ENCODE assay signal across 8 mouse cellular contexts in genomic region chr7:79935511-79936205, GRCm38 (mm10). TPM values are rescaled to one million over a fixed set of nuclear protein-coding genes. Genes with fewer than 3 reads are reported as not detected.
A peak's percentile ranks its signal among the peaks of the same experiment; 100 is the strongest.
DNase-seq lines count a peak whose midpoint lies in the region; ATAC-seq and TF ChIP-seq lines count a peak whose summit lies in the region.

No protein-coding gene starts in this region.

- H3K4me2 ChIP-seq in embryonic facial prominence, embryonic 13.5 days, result peak overlapping the region; percentile 85
- H3K4me2 ChIP-seq in heart, embryonic 13.5 days, result peak overlapping the region; percentile 84
- peak overlapping the region; percentile 66 for H3K4me2 ChIP-seq in kidney, embryonic 15.5 days
- H3K4me2 ChIP-seq in lung, postnatal 0 days (replicated peaks; ENCODE audit: low read depth, low read length), result peak overlapping the region; percentile 69

- DNase-seq in cerebellum, adult 8-10 months, result peak; percentile 43
- no peak for DNase-seq in cerebellum, adult 9-10 months
- peak; percentile 79 for DNase-seq in lung, postnatal 0 days (ENCODE audit: low spot score)
- peak; percentile 9 for DNase-seq in ovary, adult 18-20 months (ENCODE audit: low spot score)
- no peak for DNase-seq in layer of hippocampus, adult 9-11 months

- H3K4me1 ChIP-seq in embryonic facial prominence, embryonic 13.5 days, result peaks cover 20% of the 10 kb centered on the region
- H3K4me1 ChIP-seq in heart, embryonic 13.5 days, result peaks cover 21% of the 10 kb centered on the region
- H3K4me1 ChIP-seq in kidney, embryonic 15.5 days, result peaks cover 22% of the 10 kb centered on the region
- peaks cover 3% of the 10 kb centered on the region; the same call in 1 of the 2 replicates for H3K4me1 ChIP-seq in lung, postnatal 0 days (ENCODE audit: insufficient read depth, low read depth, low read length)

- no peaks in the 10 kb centered on the region for H3K27me3 ChIP-seq in embryonic facial prominence, embryonic 13.5 days
- H3K27me3 ChIP-seq in heart, embryonic 13.5 days (replicated peaks), result no peaks in the 10 kb centered on the region
- H3K27me3 ChIP-seq in kidney, embryonic 15.5 days, result no peaks in the 10 kb centered on the region
- no peaks in the 10 kb centered on the region for H3K27me3 ChIP-seq in lung, postnatal 0 days (replicated peaks; ENCODE audit: insufficient read depth, low read length)

- no peak overlapping the region for H3K27ac ChIP-seq in embryonic facial prominence, embryonic 13.5 days
- peak overlapping the region; percentile 83 for H3K27ac ChIP-seq in heart, embryonic 13.5 days (replicated peaks)
- peak overlapping the region; percentile 89 for H3K27ac ChIP-seq in kidney, embryonic 15.5 days
- H3K27ac ChIP-seq in lung, postnatal 0 days (ENCODE audit: low read length), result peak overlapping the region; percentile 66

- 12% methylated on average over 19 of the region's 19 CpGs for WGBS in embryonic facial prominence, embryonic 13.5 days
- WGBS in heart, embryonic 13.5 days, result 15% methylated on average over 19 of the region's 19 CpGs
- WGBS in kidney, embryonic 15.5 days, result 9% methylated on average over 19 of the region's 19 CpGs
- 12% methylated on average over 19 of the region's 19 CpGs for WGBS in lung, postnatal 0 days

- ATAC-seq in embryonic facial prominence, embryonic 13.5 days (ENCODE audit: insufficient number of reproducible peaks, insufficient read depth, low FRiP score, low TSS enrichment, low read depth), result no peak
- no peak for ATAC-seq in heart, embryonic 13.5 days (ENCODE audit: extremely low read depth, insufficient number of reproducible peaks, low FRiP score, low TSS enrichment)
- peak; percentile 73 for ATAC-seq in kidney, embryonic 15.5 days (replicated peaks; ENCODE audit: low FRiP score)
- ATAC-seq in lung, postnatal 0 days, result peak; percentile 84

- TF ChIP-seq EP300 in lung, postnatal 0 days (IDR thresholded peaks at IDR 0.05), result peak; percentile 34; the same call in 1 of the 2 replicates

- TF ChIP-seq CTCF in lung, postnatal 0 days (IDR thresholded peaks at IDR 0.05), result no peak

- H3K4me3 ChIP-seq in embryonic facial prominence, embryonic 13.5 days, result peak overlapping the region; percentile 59
- peak overlapping the region; percentile 78 for H3K4me3 ChIP-seq in heart, embryonic 13.5 days
- peak overlapping the region; percentile 68 for H3K4me3 ChIP-seq in kidney, embryonic 15.5 days (replicated peaks)
- H3K4me3 ChIP-seq in lung, postnatal 0 days (ENCODE audit: low read depth, low read length), result peak overlapping the region; percentile 54

- peak overlapping the region; percentile 80 for H3K9ac ChIP-seq in embryonic facial prominence, embryonic 13.5 days
- peak overlapping the region; percentile 88 for H3K9ac ChIP-seq in heart, embryonic 13.5 days
- H3K9ac ChIP-seq in kidney, embryonic 15.5 days, result peak overlapping the region; percentile 69
- H3K9ac ChIP-seq in lung, postnatal 0 days (replicated peaks; ENCODE audit: low read depth), result peak overlapping the region; percentile 47

- peaks cover 7% of the 10 kb centered on the region; the same call in 1 of the 2 replicates for H3K36me3 ChIP-seq in embryonic facial prominence, embryonic 13.5 days
- no peaks in the 10 kb centered on the region for H3K36me3 ChIP-seq in heart, embryonic 13.5 days
- H3K36me3 ChIP-seq in kidney, embryonic 15.5 days, result no peaks in the 10 kb centered on the region
- no peaks in the 10 kb centered on the region for H3K36me3 ChIP-seq in lung, postnatal 0 days (ENCODE audit: insufficient read depth, low read length)

- H3K9me3 ChIP-seq in embryonic facial prominence, embryonic 13.5 days, result no peaks in the 10 kb centered on the region
- H3K9me3 ChIP-seq in heart, embryonic 13.5 days, result no peaks in the 10 kb centered on the region
- no peaks in the 10 kb centered on the region for H3K9me3 ChIP-seq in kidney, embryonic 15.5 days (replicated peaks)
- no peaks in the 10 kb centered on the region for H3K9me3 ChIP-seq in lung, postnatal 0 days (ENCODE audit: low read length)

RNA-seq across cellular contexts. Expression of gene Arpin, which starts 0.5 kb away (rescaled TPM):
- 24.2 and 25.6 TPM in 2 replicates for polyA plus RNA-seq in embryonic facial prominence, embryonic 13.5 days (2015; fragmentation: Nextera tagmentation; extraction: Ambion mirVana)
- 27.8 and 28.5 TPM in 2 replicates for polyA plus RNA-seq in heart, embryonic 13.5 days (2015; fragmentation: Nextera tagmentation; extraction: Ambion mirVana)
- polyA plus RNA-seq in kidney, embryonic 15.5 days (2015; fragmentation: Nextera tagmentation; extraction: Ambion mirVana), result 30.5 and 30.7 TPM in 2 replicates
- polyA plus RNA-seq in lung, postnatal 0 days (2015; fragmentation: Nextera tagmentation; extraction: Ambion mirVana), result 22.6 and 25.1 TPM in 2 replicates

RNA-seq across cellular contexts. Expression of gene Ap3s2, which starts 15.2 kb away (rescaled TPM):
- polyA plus RNA-seq in embryonic facial prominence, embryonic 13.5 days (2015; fragmentation: Nextera tagmentation; extraction: Ambion mirVana), result 29.9 and 32.8 TPM in 2 replicates
- polyA plus RNA-seq in heart, embryonic 13.5 days (2015; fragmentation: Nextera tagmentation; extraction: Ambion mirVana), result 28.3 and 31.1 TPM in 2 replicates
- polyA plus RNA-seq in kidney, embryonic 15.5 days (2015; fragmentation: Nextera tagmentation; extraction: Ambion mirVana), result 36.6 and 43.2 TPM in 2 replicates
- polyA plus RNA-seq in lung, postnatal 0 days (2015; fragmentation: Nextera tagmentation; extraction: Ambion mirVana), result 11.8 and 12.0 TPM in 2 replicates

Comparison
In these comparisons a context has a peak if more than half of its experiments do, and no peak if none do; other contexts are left out.
1. DNase-seq: peak in cerebellum, adult 8-10 months (single experiment), lung, postnatal 0 days (single experiment) and ovary, adult 18-20 months (single experiment); none in cerebellum, adult 9-10 months (single experiment) and layer of hippocampus, adult 9-11 months (single experiment).
2. ATAC-seq: peak in kidney, embryonic 15.5 days (single experiment) and lung, postnatal 0 days (single experiment); none in embryonic facial prominence, embryonic 13.5 days (single experiment) and heart, embryonic 13.5 days (single experiment).
3. Peak in every context shown above with its lines, with median percentiles within 50 percentile points of each other: H3K4me2 ChIP-seq, H3K4me3 ChIP-seq and H3K9ac ChIP-seq.